Mouse (Mus musculus): ENCODE measurements around the gene Perm1. TPM values are rescaled to one million over a fixed set of nuclear protein-coding genes. Genes with fewer than 3 reads are reported as not detected.

Gene Perm1
- total RNA-seq (2021) = 100 to 1,000 TPM; 265 to 319 TPM
- long read RNA-seq, experiment 1, transcript Perm1-201 (4 exons, 3,901 nt) = major isoform, 41 of 165 reads
- long read RNA-seq, experiment 1, partial matches to known transcripts = 46 of 165 reads
- long read RNA-seq, experiment 1, other reads (novel, unspliced or antisense) = 78 of 165 reads
- long read RNA-seq, experiment 2, transcript Perm1-201 (4 exons, 3,901 nt) = major isoform, 29 of 100 reads
- long read RNA-seq, experiment 2, partial matches to known transcripts = 67 of 100 reads
- long read RNA-seq, experiment 2, other reads (novel, unspliced or antisense) = 4 of 100 reads

GRCm38 (mm10) chr4:156215649-156216048 is at the start of gene Perm1:
Perm1 (plus strand) TSS chr4:156215868.
- DNase-seq = peak; percentile 87 to 89

GRCm38 (mm10) chr4:156166477-156166876 is 49.2 kb upstream of the Perm1 start:
- peak in 1 of 2 experiments; percentile 0 for DNase-seq

- DNase-seq = no peak
Observed at GRCm38 (mm10) chr4:156168611-156169010, 47.1 kb upstream of the Perm1 start.

- no peak for DNase-seq
Observed at GRCm38 (mm10) chr4:156169129-156169528, 46.5 kb upstream of the Perm1 start.

GRCm38 (mm10) chr4:156171828-156172227 is 43.8 kb upstream of the Perm1 start:
- DNase-seq = peak; percentile 73 to 85

GRCm38 (mm10) chr4:156177630-156178029 is 38.0 kb upstream of the Perm1 start:
- DNase-seq = no peak

- DNase-seq = no peak
Observed at GRCm38 (mm10) chr4:156183747-156184146, 31.9 kb upstream of the Perm1 start.

- peak in 1 of 2 experiments; percentile 48 for DNase-seq
Observed at GRCm38 (mm10) chr4:156184291-156184954, 31.2 kb upstream of the Perm1 start.

GRCm38 (mm10) chr4:156185456-156185949 is 30.2 kb upstream of the Perm1 start:
- DNase-seq = no peak

GRCm38 (mm10) chr4:156185950-156186850 is 29.5 kb upstream of the Perm1 start:
- DNase-seq = no peak

GRCm38 (mm10) chr4:156188162-156188810 is 27.4 kb upstream of the Perm1 start:
- no peak for DNase-seq

GRCm38 (mm10) chr4:156188811-156189323 is 26.8 kb upstream of the Perm1 start:
- no peak for DNase-seq

GRCm38 (mm10) chr4:156192421-156193199 is 23.1 kb upstream of the Perm1 start:
- DNase-seq = peak; percentile 42 to 49

GRCm38 (mm10) chr4:156193200-156193590 is 22.5 kb upstream of the Perm1 start:
- DNase-seq = no peak

- DNase-seq = no peak
Observed at GRCm38 (mm10) chr4:156193906-156194305, 21.8 kb upstream of the Perm1 start.

- no peak for DNase-seq
Observed at GRCm38 (mm10) chr4:156194346-156194745, 21.3 kb upstream of the Perm1 start.

- peak; percentile 60 to 69 for DNase-seq
Observed at GRCm38 (mm10) chr4:156195927-156196870, 19.5 kb upstream of the Perm1 start.

- peak; percentile 77 to 81 for DNase-seq
Observed at GRCm38 (mm10) chr4:156197131-156197828, 18.4 kb upstream of the Perm1 start, which contains the start of gene Agrn. Agrn (minus strand) TSS chr4:156197488.

- peak; percentile 88 to 94 for DNase-seq
Observed at GRCm38 (mm10) chr4:156197829-156198205, 17.9 kb upstream of the Perm1 start.

Data from heart, adult 18-20 months (tissue).